Mouse (Mus musculus) lung, adult 2 months (tissue): ENCODE data around the gene Liph.

Source experiments
- CTCF ChIP-seq: fragments of 200-500 bp; IDR thresholded peaks from 2 replicates; pipeline ENCODE4 v1.5.1; 2011; ENCODE audit warnings: mild to moderate bottlenecking, low read length, control low read depth; ENCODE audit not compliant: insufficient read depth
- POLR2A ChIP-seq: fragments of 200-500 bp; IDR thresholded peaks from 2 replicates; pipeline ENCODE4 v1.6.1; 2011; ENCODE audit warnings: low read depth, mild to moderate bottlenecking, control low read depth, low read length, borderline replicate concordance; ENCODE audit errors: extremely low read depth

DNA sequence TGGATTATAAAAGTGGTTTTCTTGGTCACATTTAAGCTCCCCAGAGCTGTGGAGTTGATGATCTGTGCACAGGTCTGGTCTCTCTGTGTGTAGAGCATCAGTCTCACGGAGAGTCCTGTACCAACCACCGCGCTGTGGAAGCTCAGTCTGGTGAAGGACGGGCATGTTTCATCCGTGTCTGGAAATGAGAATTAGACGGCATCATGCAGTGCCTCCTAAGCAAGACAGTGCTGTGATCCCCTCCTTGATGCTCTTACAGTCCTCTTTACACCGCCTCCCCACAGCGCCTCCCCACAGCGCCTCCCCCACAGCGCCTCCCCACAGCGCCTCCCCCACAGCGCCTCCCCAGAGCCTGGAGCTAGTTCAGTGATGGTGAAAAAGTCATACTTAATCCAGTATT, 11.4 kb downstream of the Liph start:
- TF ChIP-seq CTCF (no peak), POLR2A (no peak)
